Mouse (Mus musculus): Measurements from ENCODE around the gene Tnpo2. TPM values are rescaled to one million over a fixed set of nuclear protein-coding genes. Genes with fewer than 3 reads are reported as not detected.
A peak's percentile ranks its signal among the peaks of the same experiment; 100 is the strongest.

Gene Tnpo2
- total and polyA plus RNA-seq, 3 experiments = 26.8 to 28.4 (median 26.8) TPM

DNA sequence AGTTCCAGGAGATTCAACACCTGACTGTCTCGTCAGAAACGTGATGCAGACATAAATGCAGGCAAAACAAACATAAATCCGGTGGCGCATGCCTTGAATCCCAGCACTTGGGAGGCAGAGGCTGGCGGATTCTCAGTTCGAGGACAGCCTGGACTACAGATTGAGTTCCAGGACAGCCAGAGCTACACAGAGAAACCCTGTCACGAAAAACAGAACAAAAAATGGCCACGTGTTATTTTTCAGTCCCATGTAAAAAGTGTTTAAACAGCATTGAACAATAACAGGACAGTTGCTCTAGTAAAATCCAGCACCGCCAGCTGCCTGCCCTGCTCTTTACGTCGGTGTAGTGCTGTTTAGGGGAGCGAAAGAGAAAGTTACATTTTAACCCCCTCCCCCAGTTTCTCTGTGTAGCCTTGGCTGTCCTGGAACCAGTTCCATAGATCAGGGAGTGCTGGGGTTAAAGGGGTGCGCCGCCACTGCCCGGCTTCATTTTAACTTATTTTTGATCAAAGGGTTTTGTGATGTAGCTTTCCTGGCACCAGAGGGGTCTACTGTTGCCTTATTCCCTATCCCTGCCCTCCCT lies 896 bp upstream of the Tnpo2 start:
- peak; percentile 29 to 38 for DNase-seq

DNA sequence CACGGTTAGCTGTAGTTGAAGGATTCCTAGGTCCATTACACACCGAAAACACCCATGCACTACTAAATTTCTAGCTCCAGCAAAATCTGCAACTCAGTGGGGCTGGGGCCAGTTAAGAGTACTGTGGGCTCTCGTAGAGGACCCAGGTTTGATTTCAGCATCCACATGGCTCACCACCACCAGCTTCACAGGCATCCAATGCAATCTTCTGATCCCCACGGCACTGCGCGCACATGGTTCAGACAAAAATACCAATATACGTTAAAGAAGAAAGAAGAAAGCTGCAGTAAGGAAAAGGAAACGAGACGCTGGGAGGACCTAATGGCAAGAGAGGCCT lies 366 bp upstream of the Tnpo2 start:
- H3K9ac ChIP-seq (ENCODE audit: low read depth, low read length) = peak overlapping the region; percentile 83
- intact Hi-C loops (cut with DNase I) = loop anchor here (5.0 kb wide), 1 partner anchor 36 kb away; the partner anchor contains the start of gene Dhps
- peaks cover 5% of the 10 kb centered on the region for H3K79me2 ChIP-seq (replicated peaks; ENCODE audit: control insufficient read depth, insufficient read depth, low read length)
- under 1% methylated on average over 9 of the region's 9 CpGs for WGBS
- H3K27me3 ChIP-seq (ENCODE audit: control insufficient read depth, insufficient read depth, low read length) = no peaks in the 10 kb centered on the region
- no peak for TF ChIP-seq EP300 (IDR thresholded peaks at IDR 0.05; ENCODE audit: insufficient read depth, low read depth, low read length)
- peak; percentile 79; the same call in 1 of the 2 replicates for TF ChIP-seq POLR2A (IDR thresholded peaks at IDR 0.05; ENCODE audit: insufficient read depth, low read depth, low read length)
- no peak for TF ChIP-seq CTCF (IDR thresholded peaks at IDR 0.05)
- no peak for DNase-seq
- H3K27ac ChIP-seq = peak overlapping the region; percentile 96
- peaks cover 7% of the 10 kb centered on the region for H3K4me1 ChIP-seq (ENCODE audit: control insufficient read depth, insufficient read depth, low read length)
- peak overlapping the region; percentile 76 for H3K4me3 ChIP-seq
- peaks cover 9% of the 10 kb centered on the region for H3K36me3 ChIP-seq (ENCODE audit: control insufficient read depth, insufficient read depth, low read length)

More for the DNA sequence above, 896 bp upstream of the Tnpo2 start:
- Histone ChIP-seq H3K79me2 (replicated peaks; ENCODE audit: control insufficient read depth, insufficient read depth, low read length) (peaks cover 3% of the 10 kb centered on the region; the same call in 1 of the 2 replicates), H3K27ac (peak overlapping the region; percentile 96), H3K4me3 (peak overlapping the region; percentile 76), H3K36me3 (ENCODE audit: control insufficient read depth, insufficient read depth, low read length) (peaks cover 9% of the 10 kb centered on the region), H3K9ac (ENCODE audit: low read depth, low read length) (peak overlapping the region; percentile 83), H3K4me1 (ENCODE audit: control insufficient read depth, insufficient read depth, low read length) (peaks cover 7% of the 10 kb centered on the region), H3K27me3 (ENCODE audit: control insufficient read depth, insufficient read depth, low read length) (no peaks in the 10 kb centered on the region)
- TF ChIP-seq CTCF (IDR thresholded peaks at IDR 0.05) = no peak
- TF ChIP-seq POLR2A (IDR thresholded peaks at IDR 0.05; ENCODE audit: insufficient read depth, low read depth, low read length) = no peak
- WGBS = under 1% methylated on average over 15 of the region's 15 CpGs
- intact Hi-C loops (cut with DNase I) = loop anchor here (5.0 kb wide), 1 partner anchor 36 kb away; the partner anchor contains the start of gene Dhps

DNA sequence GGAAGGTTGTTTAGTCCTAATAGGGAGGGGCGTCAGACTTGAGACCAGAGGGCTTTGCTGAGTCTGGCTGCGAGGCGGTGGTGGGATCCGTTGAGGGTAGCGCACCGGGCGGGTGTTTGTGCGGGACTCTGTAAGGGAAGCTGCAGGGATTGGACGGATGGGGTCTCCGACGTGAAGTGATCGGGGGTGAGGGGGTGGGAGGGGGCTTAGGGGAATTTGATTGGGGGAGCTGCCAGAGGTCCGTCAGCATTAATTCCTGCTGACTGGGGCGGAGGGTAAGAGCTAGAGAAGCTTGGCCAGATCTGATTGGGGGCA lies 608 bp downstream of the Tnpo2 start:
- no peak for DNase-seq
- 1% methylated on average over 14 of the region's 14 CpGs for WGBS
- peaks cover 7% of the 10 kb centered on the region for H3K4me1 ChIP-seq (ENCODE audit: control insufficient read depth, insufficient read depth, low read length)
- peak overlapping the region; percentile 76 for H3K4me3 ChIP-seq
- intact Hi-C loops (cut with DNase I) = loop anchor here (5.0 kb wide), 1 partner anchor 35 kb away; the partner anchor contains the start of gene Dhps
- peak overlapping the region; percentile 94 for H3K9ac ChIP-seq (ENCODE audit: low read depth, low read length)
- H3K27ac ChIP-seq = peak overlapping the region; percentile 96
- no peaks in the 10 kb centered on the region for H3K27me3 ChIP-seq (ENCODE audit: control insufficient read depth, insufficient read depth, low read length)
- H3K79me2 ChIP-seq (replicated peaks; ENCODE audit: control insufficient read depth, insufficient read depth, low read length) = peaks cover 5% of the 10 kb centered on the region
- peaks cover 5% of the 10 kb centered on the region for H3K36me3 ChIP-seq (ENCODE audit: control insufficient read depth, insufficient read depth, low read length)
- no peak for TF ChIP-seq CTCF (IDR thresholded peaks at IDR 0.05)
- TF ChIP-seq EP300 (IDR thresholded peaks at IDR 0.05; ENCODE audit: insufficient read depth, low read depth, low read length) = no peak
- no peak for TF ChIP-seq POLR2A (IDR thresholded peaks at IDR 0.05; ENCODE audit: insufficient read depth, low read depth, low read length)

DNA sequence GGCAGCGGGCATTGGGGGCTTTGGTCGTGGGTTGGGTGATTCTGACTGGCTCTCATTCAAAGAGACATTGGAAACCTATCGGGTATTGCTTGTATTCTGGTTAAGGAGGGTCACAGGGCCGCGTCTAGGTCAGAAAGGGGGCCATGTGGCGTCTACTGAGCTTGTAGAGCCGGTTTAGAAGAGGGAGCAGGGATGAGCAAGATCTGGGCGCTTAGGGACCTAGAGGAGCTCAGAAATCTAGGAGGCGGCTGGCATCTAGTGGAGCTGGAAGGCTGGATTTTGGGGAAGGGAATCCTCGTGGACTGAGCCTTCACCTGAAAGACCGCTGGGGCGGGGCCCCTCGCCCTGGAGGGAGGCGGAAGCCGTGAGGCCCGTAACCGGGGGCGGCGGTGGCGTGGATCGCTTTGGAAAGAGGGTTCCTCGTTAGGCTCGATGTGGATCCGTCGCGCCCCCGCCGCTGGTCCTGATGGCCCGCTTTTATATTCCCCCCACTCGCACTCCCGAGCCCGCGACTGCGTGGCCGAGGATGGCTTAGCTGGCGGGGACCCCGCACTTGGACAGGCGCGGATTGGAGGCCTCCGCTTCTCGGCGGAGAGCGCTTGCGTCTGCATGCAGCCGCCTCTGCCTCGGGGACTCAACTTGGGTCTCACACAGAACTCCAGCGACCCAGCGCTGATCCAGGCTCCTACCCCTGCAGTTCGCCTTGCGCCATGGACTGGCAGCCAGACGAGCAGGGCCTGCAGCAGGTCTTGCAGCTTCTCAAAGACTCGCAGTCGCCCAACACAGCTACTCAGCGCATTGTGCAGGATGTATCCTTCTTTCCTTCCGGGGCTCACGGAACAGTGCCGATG lies 1.2 kb downstream of the Tnpo2 start:
- WGBS = under 1% methylated on average over 57 of the region's 57 CpGs
- TF ChIP-seq EP300 (IDR thresholded peaks at IDR 0.05; ENCODE audit: insufficient read depth, low read depth, low read length) = no peak
- no peak for TF ChIP-seq POLR2A (IDR thresholded peaks at IDR 0.05; ENCODE audit: insufficient read depth, low read depth, low read length)
- no peak for TF ChIP-seq CTCF (IDR thresholded peaks at IDR 0.05)
- peak overlapping the region; percentile 94 for H3K9ac ChIP-seq (ENCODE audit: low read depth, low read length)

DNA sequence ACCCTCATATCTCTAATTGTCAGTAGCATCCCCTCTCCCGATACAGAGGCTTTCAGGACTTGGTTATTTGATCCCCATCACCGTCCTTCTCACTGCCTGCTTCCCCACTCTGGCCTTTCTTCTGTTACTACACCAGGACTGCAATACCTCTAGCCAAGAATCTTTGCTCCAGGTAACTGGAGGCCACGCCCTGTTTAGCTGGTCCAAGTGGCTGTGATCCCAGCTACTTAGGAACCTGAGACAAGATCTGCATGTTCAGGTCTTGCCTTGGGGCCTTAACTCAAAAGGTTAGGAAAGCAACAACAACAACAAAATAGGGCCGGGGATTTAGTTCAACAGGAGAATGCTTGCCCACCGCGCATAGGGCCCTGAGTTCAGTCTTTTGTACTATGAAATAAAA lies 6.9 kb downstream of the Tnpo2 start:
- TF ChIP-seq POLR2A (IDR thresholded peaks at IDR 0.05; ENCODE audit: insufficient read depth, low read depth, low read length) = no peak
- no peak for TF ChIP-seq EP300 (IDR thresholded peaks at IDR 0.05; ENCODE audit: insufficient read depth, low read depth, low read length)
- intact Hi-C loops (cut with DNase I) = no loop called here
- H3K27me3 ChIP-seq (ENCODE audit: control insufficient read depth, insufficient read depth, low read length) = no peaks in the 10 kb centered on the region
- H3K4me3 ChIP-seq = no peak overlapping the region
- H3K27ac ChIP-seq = no peak overlapping the region
- peaks cover 5% of the 10 kb centered on the region for H3K79me2 ChIP-seq (replicated peaks; ENCODE audit: control insufficient read depth, insufficient read depth, low read length)
- WGBS = 95% methylated on average over 6 of the region's 6 CpGs
- H3K4me1 ChIP-seq (ENCODE audit: control insufficient read depth, insufficient read depth, low read length) = no peaks in the 10 kb centered on the region; the same call in 1 of the 2 replicates
- no peak for DNase-seq
- H3K36me3 ChIP-seq (ENCODE audit: control insufficient read depth, insufficient read depth, low read length) = no peaks in the 10 kb centered on the region
- no peak overlapping the region for H3K9ac ChIP-seq (ENCODE audit: low read depth, low read length)

More for the DNA sequence above, 1.2 kb downstream of the Tnpo2 start:
- H3K4me3 ChIP-seq = peak overlapping the region; percentile 76
- intact Hi-C loops (cut with DNase I) = loop anchor here (5.0 kb wide), 1 partner anchor 34 kb away; the partner anchor contains the start of gene Dhps
- H3K27me3 ChIP-seq (ENCODE audit: control insufficient read depth, insufficient read depth, low read length) = no peaks in the 10 kb centered on the region
- peaks cover under 1% of the 10 kb centered on the region; the same call in 1 of the 2 replicates for H3K36me3 ChIP-seq (ENCODE audit: control insufficient read depth, insufficient read depth, low read length)
- H3K27ac ChIP-seq = peak overlapping the region; percentile 96
- peaks cover 6% of the 10 kb centered on the region for H3K4me1 ChIP-seq (ENCODE audit: control insufficient read depth, insufficient read depth, low read length)
- H3K79me2 ChIP-seq (replicated peaks; ENCODE audit: control insufficient read depth, insufficient read depth, low read length) = peaks cover 5% of the 10 kb centered on the region
- DNase-seq = peak; percentile 68 to 71

DNA sequence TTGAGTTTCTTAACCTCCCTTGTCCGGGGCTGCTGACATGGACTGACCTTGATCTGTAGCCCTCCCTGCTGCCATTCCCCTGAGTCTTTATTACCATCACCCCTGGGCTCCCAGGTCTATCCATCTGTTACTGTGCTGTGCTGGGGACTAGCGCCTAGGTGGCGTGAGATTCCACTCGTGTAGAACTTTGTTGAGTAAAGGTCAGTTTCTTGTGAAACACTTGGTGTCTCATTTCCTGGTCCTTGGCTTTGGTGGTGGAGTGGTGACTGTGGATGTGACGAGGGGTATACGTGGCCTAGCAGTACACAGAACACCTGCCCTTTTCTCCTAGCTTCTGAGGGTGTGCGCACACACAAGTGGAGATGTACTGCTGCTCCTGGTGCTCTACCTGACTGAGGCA lies 20.7 kb downstream of the Tnpo2 start:
- Histone ChIP-seq H3K27me3 (ENCODE audit: control insufficient read depth, insufficient read depth, low read length) (no peaks in the 10 kb centered on the region), H3K27ac (no peak overlapping the region), H3K4me3 (no peak overlapping the region), H3K36me3 (ENCODE audit: control insufficient read depth, insufficient read depth, low read length) (no peaks in the 10 kb centered on the region), H3K4me1 (ENCODE audit: control insufficient read depth, insufficient read depth, low read length) (no peaks in the 10 kb centered on the region; the same call in 1 of the 2 replicates), H3K9ac (ENCODE audit: low read depth, low read length) (no peak overlapping the region), H3K79me2 (replicated peaks; ENCODE audit: control insufficient read depth, insufficient read depth, low read length) (no peaks in the 10 kb centered on the region; the same call in 1 of the 2 replicates)
- TF ChIP-seq POLR2A (IDR thresholded peaks at IDR 0.05; ENCODE audit: insufficient read depth, low read depth, low read length) = no peak
- no peak for TF ChIP-seq CTCF (IDR thresholded peaks at IDR 0.05)
- TF ChIP-seq EP300 (IDR thresholded peaks at IDR 0.05; ENCODE audit: insufficient read depth, low read depth, low read length) = no peak
- no peak for DNase-seq
- intact Hi-C loops (cut with DNase I) = no loop called here
- 81% methylated on average over 7 of the region's 7 CpGs for WGBS

Measured in heart, adult 2 months (tissue).